Mouse (Mus musculus) small intestine, adult 2 months (tissue): ENCODE measurements around the gene Socs5.

Experiments
- CTCF ChIP-seq: fragments of 200-500 bp; IDR thresholded peaks from 2 replicates; pipeline ENCODE4 v1.5.1; 2012; ENCODE audit warnings: low read depth, mild to moderate bottlenecking, control low read depth, inconsistent platforms, low read length, moderate library complexity, mixed read lengths; ENCODE audit not compliant: insufficient replicate concordance, insufficient read length; ENCODE audit errors: extremely low read depth
- POLR2A ChIP-seq: fragments of 200-500 bp; IDR thresholded peaks from 2 replicates; pipeline ENCODE4 v1.6.1; 2012; ENCODE audit warnings: low read depth, mild to moderate bottlenecking, control low read depth, inconsistent platforms, low read length, moderate library complexity

GRCm38 (mm10) chr17:87164312-87164922, 56.9 kb downstream of the Socs5 start:
- TF ChIP-seq CTCF (no peak), POLR2A (no peak)
